Mouse (Mus musculus) heart, postnatal 10 days (tissue): Measurements from ENCODE around the gene Igfl3. TPM values are rescaled to one million over a fixed set of nuclear protein-coding genes. Genes with fewer than 3 reads are reported as not detected.

ENCODE experiments used
- DNase-seq, 2 experiments: peaks; one replicate each; pipeline ENCODE4 v3.0.0; 2021
- intact Hi-C: fragments of 180-260 bp; cut with DNase I; formaldehyde crosslinking; loops from one replicate; pipeline ENCODE4 v1.15.1; 2025
- total RNA-seq, 2 experiments: library from RNA; stranded (reverse); gene quantifications; 2 replicates each; pipeline ENCODE4 v1.2.3; 2021

Igfl3 gene
- total RNA-seq, result not detected

GRCm38 (mm10) chr7:18176194-18176593 lies at the start of gene Igfl3:
Gene Igfl3, plus strand, starts transcription at chr7:18176494.
- no peak for DNase-seq
- intact Hi-C loops, result no loop called here

DNA sequence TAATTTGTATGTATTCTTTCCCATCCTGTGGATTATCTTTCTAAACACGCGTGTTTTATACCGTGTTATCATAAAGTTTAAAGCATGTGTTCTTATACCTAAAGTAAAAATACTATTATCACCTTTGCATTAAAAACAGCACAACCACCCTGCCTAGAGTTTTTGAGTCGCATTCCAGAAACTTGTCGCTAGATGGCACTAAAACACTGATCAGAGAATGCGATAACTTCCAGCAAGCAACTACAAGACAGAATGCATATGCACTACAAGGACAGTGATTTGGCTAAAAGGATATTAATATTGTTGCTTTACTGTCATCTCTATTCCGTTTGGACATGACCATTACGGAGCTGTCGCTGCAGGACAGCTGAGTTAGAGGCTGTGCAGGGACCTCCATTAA lies 34.6 kb downstream of the Igfl3 start:
- no peak for DNase-seq
- intact Hi-C loops, result loop anchor here (5.0 kb wide), 1 partner anchor 661 kb away; the partner anchor contains the start of gene Pglyrp1

- DNase-seq, result no peak
- intact Hi-C loops, result loop anchor here (5.0 kb wide), 1 partner anchor 658 kb away; the partner anchor contains the start of gene Pglyrp1
Measured at GRCm38 (mm10) chr7:18214699-18215098, 38.4 kb downstream of the Igfl3 start.

Other genes with a start within 250 kb of the Igfl3 start
- not detected for gene Ceacam11, start 204.4 kb upstream of the Igfl3 start, total RNA-seq
- gene Ceacam13, start 166.6 kb upstream of the Igfl3 start, total RNA-seq, result not detected
- gene Ceacam12, start 110.6 kb upstream of the Igfl3 start, total RNA-seq, result not detected
- not detected for gene Mill1, start 68.9 kb downstream of the Igfl3 start, total RNA-seq
- gene Psg18, start 178.5 kb downstream of the Igfl3 start, total RNA-seq, result not detected